Mouse (Mus musculus): ENCODE data around the gene Gm10563. TPM values are rescaled to one million over a fixed set of nuclear protein-coding genes. Genes with fewer than 3 reads are reported as not detected.

Gm10563 gene
- total RNA-seq, 1 experiment = not detected

- H3K9ac ChIP-seq (ENCODE audit: insufficient read depth, low read depth, low read length, poor library complexity, severe bottlenecking) = no peak overlapping the region
- H3K4me1 ChIP-seq (ENCODE audit: control insufficient read depth in 2 of 2, insufficient read depth in 2 of 2, low read length in 2 of 2, poor library complexity in 1 of 2) = peaks cover under 1 to 5% of the 10 kb centered on the region in 2 experiments; a peak in 3 of 4 replicates
- in situ Hi-C loops (cut with MboI; ENCODE audit: low sequenced_read_pairs in 2 of 2, unreplicated experiment in 2 of 2) = no loop called here
- TF ChIP-seq HCFC1 (IDR thresholded peaks at IDR 0.05; ENCODE audit: borderline replicate concordance, insufficient read depth, low read length) (no peak), MAFK (IDR thresholded peaks at IDR 0.05; ENCODE audit: insufficient read depth, low read depth, low read length) (no peak)
- DNase-seq (ENCODE audit: low read depth, low spot score) = no peak
- no peak overlapping the region for H3K4me3 ChIP-seq (ENCODE audit: insufficient read depth in 1 of 2, low read depth in 1 of 2, low read length in 2 of 2, poor library complexity in 1 of 2, severe bottlenecking in 1 of 2)
- H3K27ac ChIP-seq (ENCODE audit: insufficient read depth, low read depth, low read length, poor library complexity, severe bottlenecking) = no peak overlapping the region
- H3K36me3 ChIP-seq (ENCODE audit: control insufficient read depth, insufficient read depth, low read length, poor library complexity, severe bottlenecking) = peaks cover 25% of the 10 kb centered on the region
- no peaks in the 10 kb centered on the region for H3K9me3 ChIP-seq (ENCODE audit: control insufficient read depth, insufficient read depth, low read depth, low read length)
Observed at GRCm38 (mm10) chr4:155578336-155579125, 66.7 kb downstream of the Gm10563 start.

DNA sequence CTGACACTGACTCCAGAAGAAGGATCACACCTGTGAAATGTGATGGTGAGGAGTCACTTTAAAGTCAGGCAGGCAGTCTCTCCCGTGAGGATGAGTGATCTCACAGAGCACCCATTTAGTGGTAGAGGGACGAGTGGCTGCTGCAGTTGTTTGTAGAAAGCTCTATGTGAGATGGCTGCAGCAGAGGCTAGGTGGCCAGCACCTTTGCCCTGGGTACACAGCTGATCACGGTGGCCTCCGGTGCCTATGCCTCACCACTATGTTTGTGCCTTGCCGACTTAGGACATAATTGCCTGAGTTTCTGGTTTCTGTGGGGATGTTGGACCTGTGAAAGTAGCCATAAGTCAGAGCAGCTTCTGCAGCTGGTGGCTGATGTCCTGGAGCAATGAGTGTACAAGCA lies 67.5 kb downstream of the Gm10563 start:
- in situ Hi-C loops (cut with MboI; ENCODE audit: low sequenced_read_pairs in 2 of 2, unreplicated experiment in 2 of 2) = no loop called here
- Histone ChIP-seq H3K36me3 (ENCODE audit: control insufficient read depth, insufficient read depth, low read length, poor library complexity, severe bottlenecking) (peaks cover 25% of the 10 kb centered on the region), H3K9me3 (ENCODE audit: control insufficient read depth, insufficient read depth, low read depth, low read length) (no peaks in the 10 kb centered on the region), H3K4me3 (ENCODE audit: insufficient read depth in 1 of 2, low read depth in 1 of 2, low read length in 2 of 2, poor library complexity in 1 of 2, severe bottlenecking in 1 of 2) (no peak overlapping the region), H3K27ac (ENCODE audit: insufficient read depth, low read depth, low read length, poor library complexity, severe bottlenecking) (no peak overlapping the region), H3K9ac (ENCODE audit: insufficient read depth, low read depth, low read length, poor library complexity, severe bottlenecking) (no peak overlapping the region), H3K4me1 (ENCODE audit: control insufficient read depth in 2 of 2, insufficient read depth in 2 of 2, low read length in 2 of 2, poor library complexity in 1 of 2) (peaks cover 3 to 8% of the 10 kb centered on the region in 2 experiments; a peak in 3 of 4 replicates)
- no peak for DNase-seq (ENCODE audit: low read depth, low spot score)
- no peak for TF ChIP-seq ZC3H11A (IDR thresholded peaks at IDR 0.05; ENCODE audit: borderline replicate concordance, low read depth, low read length)
- no peak for TF ChIP-seq MAFK (IDR thresholded peaks at IDR 0.05; ENCODE audit: insufficient read depth, low read depth, low read length)
- no peak for TF ChIP-seq HCFC1 (IDR thresholded peaks at IDR 0.05; ENCODE audit: borderline replicate concordance, insufficient read depth, low read length)
- no peak for TF ChIP-seq CHD2 (IDR thresholded peaks at IDR 0.05; ENCODE audit: low read depth, low read length)
- TF ChIP-seq ZNF384 (IDR thresholded peaks at IDR 0.05; ENCODE audit: low read depth, low read length) = no peak

DNA sequence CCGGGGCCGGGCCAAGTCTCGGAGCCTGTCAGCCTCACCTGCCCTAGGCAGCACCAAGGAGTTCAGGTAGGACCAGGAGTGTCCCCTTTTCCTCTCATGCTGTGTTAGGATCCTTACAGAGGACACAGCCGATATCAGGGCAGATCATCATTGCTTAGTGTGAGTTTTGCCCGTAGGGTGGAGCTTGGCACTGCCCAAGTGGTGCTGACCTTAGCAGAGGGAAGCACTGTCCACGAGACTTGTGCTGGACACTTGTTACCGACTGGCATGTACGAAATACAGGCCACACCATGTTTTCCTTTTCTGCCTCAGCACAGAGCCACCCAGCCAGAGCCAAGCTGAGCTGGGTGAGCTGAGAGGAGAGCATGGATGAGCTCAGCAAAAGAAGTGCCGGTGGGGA lies 68.1 kb downstream of the Gm10563 start:
- no peak overlapping the region for H3K4me3 ChIP-seq (ENCODE audit: insufficient read depth in 1 of 2, low read depth in 1 of 2, low read length in 2 of 2, poor library complexity in 1 of 2, severe bottlenecking in 1 of 2)
- in situ Hi-C loops (cut with MboI; ENCODE audit: low sequenced_read_pairs in 2 of 2, unreplicated experiment in 2 of 2) = no loop called here

DNA sequence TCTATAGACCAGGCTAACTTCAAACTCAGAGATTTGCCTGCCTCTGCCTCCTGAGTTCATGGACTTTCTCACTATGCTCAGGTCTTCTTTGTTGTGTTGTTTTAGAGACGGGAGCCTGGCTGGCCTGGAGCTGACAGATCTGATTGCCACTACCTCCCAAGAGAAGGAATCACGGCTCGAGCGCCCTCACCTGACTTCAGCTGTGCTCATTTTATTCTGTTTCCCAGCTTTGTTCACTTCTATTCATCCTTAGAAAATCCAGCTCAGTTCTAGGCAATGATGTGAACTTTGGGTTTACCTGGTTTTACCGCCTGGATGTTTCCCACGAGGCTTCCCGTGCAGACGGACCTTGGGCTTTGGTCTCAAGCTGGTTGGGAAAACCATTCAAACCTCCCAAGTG lies 69.7 kb downstream of the Gm10563 start:
- peaks cover 4 to 14% of the 10 kb centered on the region in 2 experiments; a peak in 3 of 4 replicates for H3K4me1 ChIP-seq (ENCODE audit: control insufficient read depth in 2 of 2, insufficient read depth in 2 of 2, low read length in 2 of 2, poor library complexity in 1 of 2)
- no peak overlapping the region for H3K27ac ChIP-seq (ENCODE audit: insufficient read depth, low read depth, low read length, poor library complexity, severe bottlenecking)
- H3K9me3 ChIP-seq (ENCODE audit: control insufficient read depth, insufficient read depth, low read depth, low read length) = no peaks in the 10 kb centered on the region
- in situ Hi-C loops (cut with MboI; ENCODE audit: low sequenced_read_pairs in 2 of 2, unreplicated experiment in 2 of 2) = no loop called here
- peaks cover 17% of the 10 kb centered on the region for H3K36me3 ChIP-seq (ENCODE audit: control insufficient read depth, insufficient read depth, low read length, poor library complexity, severe bottlenecking)
- no peak overlapping the region for H3K4me3 ChIP-seq (ENCODE audit: insufficient read depth in 1 of 2, low read depth in 1 of 2, low read length in 2 of 2, poor library complexity in 1 of 2, severe bottlenecking in 1 of 2)
- TF ChIP-seq MAFK (IDR thresholded peaks at IDR 0.05; ENCODE audit: insufficient read depth, low read depth, low read length) = no peak
- TF ChIP-seq ZNF384 (IDR thresholded peaks at IDR 0.05; ENCODE audit: low read depth, low read length) = no peak
- no peak for TF ChIP-seq HCFC1 (IDR thresholded peaks at IDR 0.05; ENCODE audit: borderline replicate concordance, insufficient read depth, low read length)
- TF ChIP-seq CHD2 (IDR thresholded peaks at IDR 0.05; ENCODE audit: low read depth, low read length) = no peak
- TF ChIP-seq ZC3H11A (IDR thresholded peaks at IDR 0.05; ENCODE audit: borderline replicate concordance, low read depth, low read length) = no peak
- no peak for DNase-seq (ENCODE audit: low read depth, low spot score)
- no peak overlapping the region for H3K9ac ChIP-seq (ENCODE audit: insufficient read depth, low read depth, low read length, poor library complexity, severe bottlenecking)

More for the DNA sequence above, 68.1 kb downstream of the Gm10563 start:
- peaks cover 21% of the 10 kb centered on the region for H3K36me3 ChIP-seq (ENCODE audit: control insufficient read depth, insufficient read depth, low read length, poor library complexity, severe bottlenecking)
- H3K9ac ChIP-seq (ENCODE audit: insufficient read depth, low read depth, low read length, poor library complexity, severe bottlenecking) = no peak overlapping the region
- DNase-seq (ENCODE audit: low read depth, low spot score) = no peak
- TF ChIP-seq MAFK (IDR thresholded peaks at IDR 0.05; ENCODE audit: insufficient read depth, low read depth, low read length) (no peak), ZC3H11A (IDR thresholded peaks at IDR 0.05; ENCODE audit: borderline replicate concordance, low read depth, low read length) (no peak), ZNF384 (IDR thresholded peaks at IDR 0.05; ENCODE audit: low read depth, low read length) (no peak), CHD2 (IDR thresholded peaks at IDR 0.05; ENCODE audit: low read depth, low read length) (no peak), HCFC1 (IDR thresholded peaks at IDR 0.05; ENCODE audit: borderline replicate concordance, insufficient read depth, low read length) (no peak)
- peaks cover 3 to 8% of the 10 kb centered on the region in 2 experiments; a peak in 3 of 4 replicates for H3K4me1 ChIP-seq (ENCODE audit: control insufficient read depth in 2 of 2, insufficient read depth in 2 of 2, low read length in 2 of 2, poor library complexity in 1 of 2)
- H3K9me3 ChIP-seq (ENCODE audit: control insufficient read depth, insufficient read depth, low read depth, low read length) = no peaks in the 10 kb centered on the region
- no peak overlapping the region for H3K27ac ChIP-seq (ENCODE audit: insufficient read depth, low read depth, low read length, poor library complexity, severe bottlenecking)
